Mouse (Mus musculus) 416B (cell line): Measurements from ENCODE around the gene Pawr.

Experiments
- DNase-seq: peaks from one replicate; pipeline ENCODE4 v3.0.0; 2011; ENCODE audit warnings: low read depth

Gene Pawr

GRCm38 (mm10) chr10:108356601-108357187 lies 24.8 kb downstream of the Pawr start:
- DNase-seq = no peak

GRCm38 (mm10) chr10:108359974-108360373 lies 28.1 kb downstream of the Pawr start:
- DNase-seq = peak; percentile 65

- no peak for DNase-seq
These were observed 28.9 kb downstream of the Pawr start for GRCm38 (mm10) chr10:108360801-108361200.

- DNase-seq = no peak
These were observed 29.7 kb downstream of the Pawr start for GRCm38 (mm10) chr10:108361419-108362155.

GRCm38 (mm10) chr10:108363932-108364331 lies 32.0 kb downstream of the Pawr start:
- DNase-seq = no peak

GRCm38 (mm10) chr10:108364946-108365719 lies 33.2 kb downstream of the Pawr start:
- DNase-seq = no peak

- no peak for DNase-seq
These were observed 34.3 kb downstream of the Pawr start for GRCm38 (mm10) chr10:108366251-108366650.

GRCm38 (mm10) chr10:108368358-108368757 lies 36.4 kb downstream of the Pawr start:
- no peak for DNase-seq

- no peak for DNase-seq
These were observed 40.3 kb downstream of the Pawr start for GRCm38 (mm10) chr10:108372258-108372657.

- no peak for DNase-seq
These were observed 40.9 kb downstream of the Pawr start for GRCm38 (mm10) chr10:108372858-108373257.

- no peak for DNase-seq
These were observed 43.9 kb downstream of the Pawr start for GRCm38 (mm10) chr10:108375796-108376195.

- no peak for DNase-seq
These were observed 44.4 kb downstream of the Pawr start for GRCm38 (mm10) chr10:108376366-108376765.

- no peak for DNase-seq
These were observed 45.4 kb downstream of the Pawr start for GRCm38 (mm10) chr10:108377369-108377768.

GRCm38 (mm10) chr10:108378062-108378461 lies 46.1 kb downstream of the Pawr start:
- no peak for DNase-seq

GRCm38 (mm10) chr10:108378479-108378878 lies 46.6 kb downstream of the Pawr start:
- no peak for DNase-seq

- DNase-seq = no peak
These were observed 48.8 kb downstream of the Pawr start for GRCm38 (mm10) chr10:108380715-108381114.

GRCm38 (mm10) chr10:108384153-108384769 lies 52.3 kb downstream of the Pawr start:
- no peak for DNase-seq

GRCm38 (mm10) chr10:108385480-108385955 lies 53.6 kb downstream of the Pawr start:
- no peak for DNase-seq

- DNase-seq = no peak
These were observed 56.5 kb downstream of the Pawr start for GRCm38 (mm10) chr10:108388410-108388915.

- DNase-seq = no peak
These were observed 57.4 kb downstream of the Pawr start for GRCm38 (mm10) chr10:108389178-108389926.

- DNase-seq = no peak
These were observed 58.0 kb downstream of the Pawr start for GRCm38 (mm10) chr10:108389927-108390287.
